Mouse (Mus musculus) neural tube, embryonic 11.5 days (tissue): ENCODE results near the gene Nupr1. TPM values are rescaled to one million over a fixed set of nuclear protein-coding genes. Genes with fewer than 3 reads are reported as not detected.

ENCODE experiments used
- ATAC-seq: fragments of 200-750 bp; cut with Nextera tagmentation; 2 replicates; pipeline ENCODE4 v1.8.0; 2017; ENCODE audit warnings: moderate number of reproducible peaks, mild to moderate bottlenecking, moderate TSS enrichment, moderate library complexity; ENCODE audit not compliant: insufficient read depth, low FRiP score, low TSS enrichment
- DNase-seq: peaks from one replicate; pipeline ENCODE4 v3.0.0-alpha.2; 2015; ENCODE audit warnings: low spot score
- H3K27ac ChIP-seq: fragments of 300-500 bp; sonication (generic); 2 replicates; pipeline ENCODE4 v1.5.1; 2014; ENCODE audit warnings: low read depth, mild to moderate bottlenecking, low read length
- H3K27me3 ChIP-seq: fragments of 300-500 bp; sonication (generic); 2 replicates; pipeline ENCODE4 v1.6.1; 2014; ENCODE audit warnings: mild to moderate bottlenecking, low read length, mixed read lengths; ENCODE audit not compliant: control insufficient read depth, insufficient read depth
- H3K36me3 ChIP-seq: fragments of 300-500 bp; sonication (generic); 2 replicates; pipeline ENCODE4 v1.6.1; 2014; ENCODE audit warnings: mild to moderate bottlenecking, low read length, moderate library complexity, mixed read lengths; ENCODE audit not compliant: control insufficient read depth, insufficient read depth
- H3K4me1 ChIP-seq: fragments of 300-500 bp; sonication (generic); 2 replicates; pipeline ENCODE4 v1.6.1; 2014; ENCODE audit warnings: low read length, mixed read lengths; ENCODE audit not compliant: control insufficient read depth, insufficient read depth
- H3K4me2 ChIP-seq: fragments of 300-500 bp; sonication (generic); 2 replicates; pipeline ENCODE4 v1.6.1; 2014; ENCODE audit warnings: low read depth, mild to moderate bottlenecking, moderate library complexity
- H3K4me3 ChIP-seq: fragments of 300-500 bp; sonication (generic); 2 replicates; pipeline ENCODE4 v1.5.1; 2014; ENCODE audit warnings: low read depth, low read length
- H3K9ac ChIP-seq: fragments of 300-500 bp; sonication (generic); 2 replicates; pipeline ENCODE4 v1.6.1; 2014; ENCODE audit warnings: mild to moderate bottlenecking, low read length
- H3K9me3 ChIP-seq: fragments of 300-500 bp; sonication (generic); 2 replicates; pipeline ENCODE4 v1.6.1; 2016; ENCODE audit warnings: low read length; ENCODE audit not compliant: control insufficient read depth
- WGBS: fragments of 180-500 bp; shearing (Covaris S2); extraction: QIAGEN DNeasy Blood & Tissue Kit; methylation state at CpG from one replicate; pipeline ENCODE4 v1.1.7; 2014; 5-methylcytosine and 5-hydroxymethylcytosine counted together
- polyA plus RNA-seq: library from polyadenylated mRNA; unstranded; fragments of >200 nt; fragmentation: Nextera tagmentation; extraction: Ambion mirVana; gene quantifications from 2 replicates; pipeline ENCODE4 v1.2.1, GENCODE M21; 2014

Gene Nupr1
- polyA plus RNA-seq, 1 experiment from 2014 or later = 1.1 TPM

DNA sequence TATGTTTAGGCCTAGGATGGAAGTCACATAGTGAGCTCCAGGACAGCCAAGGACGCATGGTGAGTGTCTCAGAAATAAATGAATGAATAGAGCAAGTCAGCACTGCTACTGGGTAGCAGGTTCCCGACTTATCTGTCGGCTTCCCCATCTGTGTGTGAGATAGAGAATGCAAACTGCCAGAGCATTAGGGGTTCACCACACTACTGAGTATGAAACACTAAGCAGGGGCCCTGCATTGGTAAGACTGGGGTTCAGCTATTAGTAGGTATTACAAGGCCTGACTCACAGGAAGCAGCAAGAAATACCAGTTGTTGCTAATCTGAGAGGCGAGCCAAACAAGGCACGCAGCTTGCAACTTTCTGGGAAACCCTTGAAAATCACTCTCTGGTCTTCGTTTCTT lies 31.7 kb downstream of the Nupr1 start:
- Histone ChIP-seq H3K4me3 (no peak overlapping the region), H3K4me2 (no peak overlapping the region), H3K27ac (no peak overlapping the region), H3K9me3 (no peaks in the 10 kb centered on the region), H3K4me1 (no peaks in the 10 kb centered on the region), H3K9ac (no peak overlapping the region), H3K36me3 (no peaks in the 10 kb centered on the region), H3K27me3 (no peaks in the 10 kb centered on the region)
- DNase-seq (no peak), ATAC-seq (no peak)
- WGBS = 81% methylated on average over 6 of the region's 6 CpGs

DNA sequence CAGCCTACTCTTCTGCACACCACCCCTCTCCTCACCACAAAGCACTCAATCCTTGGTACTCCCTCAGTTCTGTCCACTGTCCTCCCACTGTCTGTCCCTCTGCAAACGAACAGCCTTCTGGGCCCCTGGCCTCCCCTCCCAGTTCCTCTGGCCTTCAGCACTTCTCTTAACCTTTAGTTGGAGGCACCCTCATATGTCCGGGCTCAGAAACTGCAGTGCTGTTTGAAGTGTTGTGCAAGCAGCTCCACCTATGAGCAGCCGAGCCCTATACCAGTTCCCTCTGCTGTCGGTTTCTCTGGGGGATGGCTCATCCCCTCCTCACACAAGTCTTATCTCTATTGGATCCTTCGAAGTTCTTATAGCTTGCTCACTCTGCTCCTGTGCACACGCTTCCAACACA lies 34.2 kb downstream of the Nupr1 start:
- no peak for DNase-seq
- Histone ChIP-seq H3K4me3 (no peak overlapping the region), H3K36me3 (no peaks in the 10 kb centered on the region), H3K9ac (no peak overlapping the region), H3K27me3 (no peaks in the 10 kb centered on the region), H3K4me1 (no peaks in the 10 kb centered on the region), H3K4me2 (no peak overlapping the region), H3K9me3 (no peaks in the 10 kb centered on the region), H3K27ac (no peak overlapping the region)
- ATAC-seq = no peak
- WGBS = 71% methylated on average over 6 of the region's 6 CpGs

DNA sequence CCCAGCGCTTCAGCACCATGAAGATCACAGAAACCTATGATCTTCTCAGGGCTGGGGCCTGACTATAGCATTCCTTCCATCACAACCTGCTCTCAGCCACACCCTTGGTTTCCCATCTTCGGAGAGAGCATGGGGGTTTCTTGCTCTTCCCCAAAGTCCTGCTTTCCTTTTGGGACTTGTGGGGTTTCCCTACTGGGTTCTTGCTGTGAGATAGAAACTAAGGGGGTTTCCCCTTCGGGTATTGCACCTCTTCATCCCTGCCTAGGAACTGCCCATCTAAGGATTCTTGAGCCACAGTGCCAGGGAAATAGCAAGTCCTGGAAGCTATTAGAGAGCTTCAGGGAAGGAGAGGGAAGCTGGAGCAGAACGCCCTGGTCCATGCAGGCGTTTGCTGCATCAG lies 34.8 kb downstream of the Nupr1 start:
- H3K4me1 ChIP-seq = no peaks in the 10 kb centered on the region
- no peak overlapping the region for H3K4me3 ChIP-seq
- H3K9me3 ChIP-seq = no peaks in the 10 kb centered on the region
- DNase-seq (no peak), ATAC-seq (no peak)
- no peak overlapping the region for H3K27ac ChIP-seq
- WGBS = 84% methylated on average over 5 of the region's 5 CpGs
- no peak overlapping the region for H3K4me2 ChIP-seq
- H3K27me3 ChIP-seq = no peaks in the 10 kb centered on the region
- no peaks in the 10 kb centered on the region for H3K36me3 ChIP-seq
- H3K9ac ChIP-seq = no peak overlapping the region

DNA sequence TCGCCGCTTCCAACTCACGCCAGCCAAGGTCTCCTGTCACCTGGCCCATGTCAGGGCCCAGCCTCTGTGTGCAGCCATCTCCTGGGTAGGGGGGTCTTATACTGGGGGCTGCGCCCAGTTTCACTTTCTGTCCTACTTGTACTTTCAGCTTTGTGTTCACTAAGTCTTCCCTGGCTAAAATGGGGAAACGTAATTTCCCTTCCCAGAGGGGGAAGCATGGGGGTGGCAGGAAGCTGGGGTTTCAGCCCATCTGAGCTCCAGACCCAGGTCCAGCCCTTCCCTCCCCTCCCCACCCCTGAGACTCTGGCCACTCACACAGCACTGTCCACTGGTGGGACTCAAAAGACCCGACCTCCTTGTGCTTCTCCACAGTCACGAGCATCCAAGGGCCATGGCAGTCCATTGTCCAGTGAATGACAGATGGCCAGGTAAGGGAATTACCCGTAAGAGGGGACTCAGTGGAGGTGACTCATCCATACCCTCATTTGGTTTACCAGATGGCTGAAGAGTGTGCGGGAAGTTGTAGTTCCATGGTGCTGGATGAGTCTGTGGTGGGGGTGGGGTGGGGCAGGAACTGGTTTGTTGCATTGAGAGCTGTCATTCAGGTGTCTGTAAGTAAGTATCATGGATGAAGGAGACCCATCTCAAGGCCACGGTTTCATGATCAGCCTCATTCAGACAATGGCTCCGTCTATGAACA lies 35.6 kb downstream of the Nupr1 start, which contains the start of gene Il27:
TSS of gene Il27 (minus strand) at position 80 of the 700 bp plus-strand sequence.
- Histone ChIP-seq H3K9ac (no peak within 1 kb of the TSS), H3K27me3 (no peaks in the 10 kb centered on the region), H3K36me3 (no peaks in the 10 kb centered on the region), H3K27ac (no peak within 1 kb of the TSS), H3K4me3 (no peak within 1 kb of the TSS), H3K4me1 (no peaks in the 10 kb centered on the region), H3K9me3 (no peaks in the 10 kb centered on the region), H3K4me2 (no peak within 1 kb of the TSS)
- DNase-seq (no peak), ATAC-seq (no peak)
- 87% methylated on average over 11 of the region's 11 CpGs for WGBS

DNA sequence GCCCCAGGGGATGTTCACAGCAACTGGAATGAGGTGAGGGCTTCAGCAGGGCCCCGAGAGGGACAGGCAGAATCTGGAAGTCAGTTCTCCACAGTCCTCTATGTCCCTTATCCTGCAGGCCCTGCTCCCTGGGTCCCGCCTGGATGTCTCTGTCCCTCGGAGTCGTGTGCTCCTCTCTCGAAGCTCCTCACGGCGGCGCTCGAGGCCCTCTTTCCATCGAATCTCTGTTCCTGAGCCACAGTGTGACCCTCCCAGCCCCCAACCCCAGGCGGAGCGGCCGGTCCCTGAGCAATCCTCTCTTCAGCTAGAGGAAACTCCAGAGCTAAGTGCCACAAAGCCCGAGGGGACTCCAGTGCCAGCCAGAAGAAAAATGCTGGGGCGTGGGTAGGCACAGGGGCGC lies 42.9 kb downstream of the Nupr1 start:
- ATAC-seq (peak; percentile 38), DNase-seq (peak; percentile 82)
- H3K9ac ChIP-seq = peak overlapping the region; percentile 42
- no peaks in the 10 kb centered on the region for H3K9me3 ChIP-seq
- no peak overlapping the region for H3K4me3 ChIP-seq
- no peaks in the 10 kb centered on the region for H3K27me3 ChIP-seq
- no peak overlapping the region for H3K27ac ChIP-seq
- no peaks in the 10 kb centered on the region for H3K36me3 ChIP-seq
- 4% methylated on average over 16 of the region's 16 CpGs for WGBS
- peak overlapping the region; percentile 27 for H3K4me2 ChIP-seq
- no peaks in the 10 kb centered on the region for H3K4me1 ChIP-seq

DNA sequence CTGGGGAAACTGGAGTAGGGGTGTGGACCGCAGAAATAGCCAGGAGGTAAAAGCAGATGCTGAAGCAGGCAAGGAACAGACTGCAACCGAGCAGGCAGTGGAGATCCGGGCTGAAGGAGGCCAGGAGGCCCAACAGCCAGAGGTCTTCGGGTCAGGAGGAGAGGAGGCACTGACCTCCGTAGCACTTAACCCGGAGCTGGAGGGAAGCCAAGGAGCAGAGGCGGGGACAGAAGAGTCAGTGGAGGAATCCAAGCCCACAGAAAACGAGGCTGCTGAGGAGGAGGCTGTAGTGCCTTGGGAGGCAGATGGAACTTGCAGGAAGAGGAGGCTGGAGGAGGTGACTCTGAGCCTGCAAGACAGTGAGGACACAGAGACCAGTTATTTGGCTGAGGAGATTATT lies 43.8 kb downstream of the Nupr1 start:
- no peak overlapping the region for H3K9ac ChIP-seq
- WGBS = 85% methylated on average over 8 of the region's 8 CpGs
- H3K9me3 ChIP-seq = no peaks in the 10 kb centered on the region

DNA sequence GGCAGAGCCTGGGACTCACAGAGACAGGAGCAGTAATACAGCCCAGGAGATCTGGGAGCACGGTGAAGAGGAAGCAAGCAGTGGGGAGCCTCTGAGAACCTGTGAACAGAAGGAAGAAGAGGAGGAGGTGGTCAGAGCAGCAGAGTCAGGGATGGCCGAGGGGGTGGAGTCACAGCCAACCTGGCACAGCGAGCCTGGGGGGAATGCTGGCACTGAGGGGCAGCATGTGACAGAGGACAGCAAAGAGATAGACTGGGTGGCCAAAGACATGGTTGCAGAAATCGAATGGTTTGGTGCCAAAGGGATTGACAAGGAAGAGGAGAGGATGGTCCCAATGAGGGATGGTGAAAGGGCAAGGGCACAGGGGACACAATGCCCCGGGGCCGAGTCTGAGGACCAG lies 44.9 kb downstream of the Nupr1 start, which contains the start of gene Cln3:
TSS of gene Cln3 (minus strand) at position 101 of the 400 bp plus-strand sequence.
- Histone ChIP-seq H3K27ac (no peak within 1 kb of the TSS), H3K4me1 (0 out of 2 replicates have a peak, but pooled peaks cover 3% of the 10 kb centered on the region), H3K9me3 (no peaks in the 10 kb centered on the region), H3K27me3 (no peaks in the 10 kb centered on the region), H3K4me3 (no peak within 1 kb of the TSS), H3K36me3 (no peaks in the 10 kb centered on the region), H3K4me2 (no peak within 1 kb of the TSS), H3K9ac (no peak within 1 kb of the TSS)
- ATAC-seq (no peak), DNase-seq (no peak)
- WGBS = 71% methylated on average over 6 of the region's 6 CpGs

More for the DNA sequence above, 43.8 kb downstream of the Nupr1 start:
- Histone ChIP-seq H3K4me3 (no peak overlapping the region), H3K4me1 (0 out of 2 replicates have a peak, but pooled peaks cover 3% of the 10 kb centered on the region), H3K27me3 (no peaks in the 10 kb centered on the region), H3K27ac (no peak overlapping the region), H3K36me3 (no peaks in the 10 kb centered on the region), H3K4me2 (no peak overlapping the region)
- DNase-seq = no peak
- ATAC-seq = no peak

DNA sequence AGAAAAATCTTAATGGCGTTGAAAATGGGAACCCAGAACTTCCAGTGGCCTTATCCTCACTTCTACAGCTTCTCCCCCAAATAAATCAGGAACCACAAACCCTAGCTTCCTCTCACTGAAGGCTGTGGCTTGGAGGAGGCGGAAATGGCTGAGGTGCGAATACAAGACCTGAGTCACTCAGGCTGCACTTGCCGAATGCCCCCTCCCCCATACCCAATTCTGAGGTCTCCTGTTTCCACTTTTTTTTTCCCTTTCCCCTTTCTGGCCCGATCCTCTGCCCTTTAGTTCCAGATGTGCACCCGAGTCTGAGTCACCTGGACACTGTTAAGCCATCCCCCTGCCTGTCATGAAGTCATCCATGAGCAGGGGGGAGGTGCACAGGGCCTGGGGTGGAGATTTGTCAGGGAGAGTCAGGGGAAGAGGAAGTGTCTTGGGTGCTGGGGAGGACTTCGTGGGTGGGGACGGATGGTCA lies 46.1 kb downstream of the Nupr1 start, which contains the start of gene Apobr:
TSS of gene Apobr (plus strand) at position 437 of the 472 bp plus-strand sequence.
- Histone ChIP-seq H3K4me1 (0 out of 2 replicates have a peak, but pooled peaks cover 3% of the 10 kb centered on the region), H3K27me3 (no peaks in the 10 kb centered on the region), H3K4me2 (no peak within 1 kb of the TSS; the same call in 1 of the 2 replicates), H3K9ac (no peak within 1 kb of the TSS), H3K36me3 (no peaks in the 10 kb centered on the region), H3K9me3 (no peaks in the 10 kb centered on the region), H3K4me3 (0 out of 2 replicates have a peak within 1 kb of the TSS, but pooled peaks have one; percentile 54), H3K27ac (no peak within 1 kb of the TSS)
- WGBS = 77% methylated on average over 8 of the region's 8 CpGs
- DNase-seq (no peak), ATAC-seq (no peak)

DNA sequence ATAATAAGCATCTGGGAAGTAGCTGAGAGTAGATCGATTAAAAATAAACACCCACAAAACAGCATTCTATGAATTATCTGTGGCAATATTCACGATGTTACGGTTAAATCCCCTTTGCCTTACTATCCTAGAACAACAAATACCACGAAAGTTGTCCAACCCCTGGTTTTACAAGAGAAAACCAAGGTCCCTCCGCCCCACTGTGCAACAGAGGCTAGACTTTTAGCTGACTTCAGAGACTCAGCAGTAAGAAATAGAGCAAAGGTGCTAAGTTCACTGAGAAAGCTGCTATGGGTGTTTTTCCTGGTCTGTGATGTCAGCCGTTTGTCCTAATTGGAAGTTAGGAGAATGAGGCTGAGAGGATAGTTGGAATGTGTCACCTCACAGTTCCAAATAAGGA lies 46.9 kb downstream of the Nupr1 start:
- peak overlapping the region; percentile 54 for H3K4me3 ChIP-seq
- 0 out of 2 replicates have a peak, but pooled peaks cover 3% of the 10 kb centered on the region for H3K4me1 ChIP-seq
- 60% methylated on average over 6 of the region's 6 CpGs for WGBS
- H3K36me3 ChIP-seq = no peaks in the 10 kb centered on the region
- H3K9ac ChIP-seq = no peak overlapping the region; the same call in 1 of the 2 replicates
- no peaks in the 10 kb centered on the region for H3K27me3 ChIP-seq
- peak overlapping the region; percentile 80 for H3K4me2 ChIP-seq
- ATAC-seq = no peak
- DNase-seq = no peak
- H3K27ac ChIP-seq = no peak overlapping the region
- no peaks in the 10 kb centered on the region for H3K9me3 ChIP-seq
